Mouse (Mus musculus): ENCODE results near the gene Zfp114. TPM values are rescaled to one million over a fixed set of nuclear protein-coding genes. Genes with fewer than 3 reads are reported as not detected.

The Zfp114 gene
- total RNA-seq, 2 experiments from 2014 or later = 0.62 to 3.5 TPM

Other genes with a start within 250 kb of the Zfp114 start
- gene Vmn1r179, start 248.1 kb upstream of the Zfp114 start, total RNA-seq (2014; fragmentation: Nextera tagmentation) = not detected in 2 replicates
- not detected in 2 replicates for gene Vmn1r179, start 248.1 kb upstream of the Zfp114 start, total RNA-seq (2017)
- not detected in 2 replicates for gene Vmn1r180, start 224.4 kb upstream of the Zfp114 start, total RNA-seq (2014; fragmentation: Nextera tagmentation)
- not detected in 2 replicates for gene Vmn1r180, start 224.4 kb upstream of the Zfp114 start, total RNA-seq (2017)
- not detected in 2 replicates for gene Vmn1r181, start 200.4 kb upstream of the Zfp114 start, total RNA-seq (2014; fragmentation: Nextera tagmentation)
- gene Vmn1r181, start 200.4 kb upstream of the Zfp114 start, total RNA-seq (2017) = not detected in 2 replicates
- not detected in 2 replicates for gene V1rd19, start 173.4 kb upstream of the Zfp114 start, total RNA-seq (2014; fragmentation: Nextera tagmentation)
- not detected in 2 replicates for gene V1rd19, start 173.4 kb upstream of the Zfp114 start, total RNA-seq (2017)
- gene Vmn1r183, start 121.8 kb upstream of the Zfp114 start, total RNA-seq (2014; fragmentation: Nextera tagmentation) = not detected in 2 replicates
- gene Vmn1r183, start 121.8 kb upstream of the Zfp114 start, total RNA-seq (2017) = not detected in 2 replicates
- gene Zfp180, start 93.1 kb upstream of the Zfp114 start, total RNA-seq (2014; fragmentation: Nextera tagmentation) = 16.5 and 20.9 TPM in 2 replicates
- gene Zfp180, start 93.1 kb upstream of the Zfp114 start, total RNA-seq (2017) = 13.9 and 25.8 TPM in 2 replicates
- gene Zfp112, start 62.7 kb upstream of the Zfp114 start, total RNA-seq (2014; fragmentation: Nextera tagmentation) = 1.1 and 1.9 TPM in 2 replicates
- gene Zfp112, start 62.7 kb upstream of the Zfp114 start, total RNA-seq (2017) = 0.22 and 0.57 TPM in 2 replicates
- gene Zfp235, start 40.9 kb upstream of the Zfp114 start, total RNA-seq (2014; fragmentation: Nextera tagmentation) = 8.6 and 10.4 TPM in 2 replicates
- 8.9 and 9.6 TPM in 2 replicates for gene Zfp235, start 40.9 kb upstream of the Zfp114 start, total RNA-seq (2017)
- 18.1 and 19.8 TPM in 2 replicates for gene Zfp111, start 36.4 kb downstream of the Zfp114 start, total RNA-seq (2014; fragmentation: Nextera tagmentation)
- 18.8 and 21.2 TPM in 2 replicates for gene Zfp111, start 36.4 kb downstream of the Zfp114 start, total RNA-seq (2017)
- gene Zfp109, start 62.5 kb downstream of the Zfp114 start, total RNA-seq (2014; fragmentation: Nextera tagmentation) = 3.3 and 7.0 TPM in 2 replicates
- gene Zfp109, start 62.5 kb downstream of the Zfp114 start, total RNA-seq (2017) = 8.7 and 9.0 TPM in 2 replicates
- 1.5 and 3.1 TPM in 2 replicates for gene Zfp108, start 79.7 kb downstream of the Zfp114 start, total RNA-seq (2014; fragmentation: Nextera tagmentation)
- gene Zfp108, start 79.7 kb downstream of the Zfp114 start, total RNA-seq (2017) = 2.6 and 3.3 TPM in 2 replicates
- gene Zfp93, start 95.4 kb downstream of the Zfp114 start, total RNA-seq (2014; fragmentation: Nextera tagmentation) = 1.3 and 3.9 TPM in 2 replicates
- 1.1 and 3.0 TPM in 2 replicates for gene Zfp93, start 95.4 kb downstream of the Zfp114 start, total RNA-seq (2017)
- 16.5 and 16.8 TPM in 2 replicates for gene Zfp61, start 126.2 kb downstream of the Zfp114 start, total RNA-seq (2014; fragmentation: Nextera tagmentation)
- gene Zfp61, start 126.2 kb downstream of the Zfp114 start, total RNA-seq (2017) = 16.7 and 27.7 TPM in 2 replicates
- gene Zfp94, start 141.6 kb downstream of the Zfp114 start, total RNA-seq (2014; fragmentation: Nextera tagmentation) = 5.8 and 6.0 TPM in 2 replicates
- gene Zfp94, start 141.6 kb downstream of the Zfp114 start, total RNA-seq (2017) = 2.0 and 3.4 TPM in 2 replicates
- gene Tescl, start 158.9 kb downstream of the Zfp114 start, total RNA-seq (2014; fragmentation: Nextera tagmentation) = not detected in 2 replicates
- gene Tescl, start 158.9 kb downstream of the Zfp114 start, total RNA-seq (2017) = not detected in 2 replicates
- not detected in 2 replicates for gene Lypd5, start 174.1 kb downstream of the Zfp114 start, total RNA-seq (2014; fragmentation: Nextera tagmentation)
- gene Lypd5, start 174.1 kb downstream of the Zfp114 start, total RNA-seq (2017) = not detected in 2 replicates
- gene Kcnn4, start 195.2 kb downstream of the Zfp114 start, total RNA-seq (2014; fragmentation: Nextera tagmentation) = 24.2 and 31.4 TPM in 2 replicates
- gene Kcnn4, start 195.2 kb downstream of the Zfp114 start, total RNA-seq (2017) = 36.3 and 43.5 TPM in 2 replicates
- 21.6 and 29.5 TPM in 2 replicates for gene Smg9, start 224.6 kb downstream of the Zfp114 start, total RNA-seq (2014; fragmentation: Nextera tagmentation)
- gene Smg9, start 224.6 kb downstream of the Zfp114 start, total RNA-seq (2017) = 19.5 and 21.8 TPM in 2 replicates